In genomic region chrX:153625232-153625631, GRCm38 (mm10) we compare ENCODE assay signal across 33 mouse cellular contexts.
"Had no signal": no experiment of that assay in that cellular context is flagged by ENCODE, and none has a peak within 500 bp of the region (broad histone marks: within the 10 kb centered on the region; RNA-seq: fewer than 3 reads in every experiment).

No protein-coding gene starts in this region.

- H3K9me3 ChIP-seq: limb, embryonic 10.5 days; limb, embryonic 12.5 days; limb, embryonic 13.5 days; limb, embryonic 15.5 days; liver, embryonic 12.5 days; liver, embryonic 13.5 days; liver, embryonic 15.5 days; lung, embryonic 15.5 days; megakaryocyte, embryonic 14.5 days; midbrain, embryonic 10.5 days; midbrain, embryonic 12.5 days; midbrain, embryonic 13.5 days; midbrain, embryonic 15.5 days had no signal

- H3K36me3 ChIP-seq: limb, embryonic 10.5 days; limb, embryonic 12.5 days; limb, embryonic 13.5 days; limb, embryonic 15.5 days; liver, embryonic 12.5 days; liver, embryonic 13.5 days; liver, embryonic 15.5 days; lung, embryonic 15.5 days; midbrain, embryonic 10.5 days; midbrain, embryonic 12.5 days; midbrain, embryonic 13.5 days; midbrain, embryonic 15.5 days had no signal

- H3K27ac ChIP-seq: left cerebral cortex, adult 2 months; limb, embryonic 10.5 days; limb, embryonic 12.5 days; limb, embryonic 13.5 days; limb, embryonic 15.5 days; liver, embryonic 12.5 days; liver, embryonic 13.5 days; liver, embryonic 14.5 days; liver, embryonic 15.5 days; lung, embryonic 15.5 days; macrophage; midbrain, embryonic 10.5 days; midbrain, embryonic 12.5 days; midbrain, embryonic 13.5 days; midbrain, embryonic 15.5 days had no signal

- H3K9ac ChIP-seq: limb, embryonic 12.5 days; limb, embryonic 13.5 days; limb, embryonic 15.5 days; liver, embryonic 12.5 days; liver, embryonic 13.5 days; liver, embryonic 14.5 days; liver, embryonic 15.5 days; liver, postnatal 0 days; lung, embryonic 14.5 days; lung, embryonic 15.5 days; midbrain, embryonic 12.5 days; midbrain, embryonic 13.5 days; midbrain, embryonic 15.5 days had no signal

- H3K4me1 ChIP-seq: limb, embryonic 10.5 days; limb, embryonic 12.5 days; limb, embryonic 13.5 days; limb, embryonic 15.5 days; liver, embryonic 12.5 days; liver, embryonic 13.5 days; liver, embryonic 15.5 days; lung, embryonic 15.5 days; megakaryocyte, embryonic 14.5 days; midbrain, embryonic 10.5 days; midbrain, embryonic 12.5 days; midbrain, embryonic 13.5 days; midbrain, embryonic 15.5 days had no signal

- DNase-seq: layer of hippocampus, postnatal 36 days; left cerebral cortex, postnatal 4 days; liver; liver, embryonic 13.5 days; liver, postnatal 0 days; lung, adult 18-20 months; lung, adult 2 months; lung, embryonic 14.5 days; lung, postnatal 10 days; lung, postnatal 14 days; lung, postnatal 36 days; lung, postnatal 4 days; midbrain, embryonic 14.5 days had no signal

- ATAC-seq: liver, embryonic 12.5 days; liver, postnatal 0 days; lung, postnatal 0 days; midbrain, embryonic 13.5 days; midbrain, embryonic 15.5 days; midbrain, embryonic 16.5 days had no signal

- H3K27me3 ChIP-seq: limb, embryonic 12.5 days; limb, embryonic 15.5 days; liver, embryonic 13.5 days; liver, embryonic 15.5 days; lung, embryonic 15.5 days; midbrain, embryonic 12.5 days; midbrain, embryonic 13.5 days; midbrain, embryonic 15.5 days had no signal

- H3K4me3 ChIP-seq: left cerebral cortex, adult 2 months; limb, embryonic 10.5 days; limb, embryonic 12.5 days; limb, embryonic 13.5 days; limb, embryonic 15.5 days; liver, embryonic 12.5 days; liver, embryonic 13.5 days; liver, embryonic 15.5 days; lung, embryonic 15.5 days; megakaryocyte, embryonic 14.5 days; midbrain, embryonic 10.5 days; midbrain, embryonic 12.5 days; midbrain, embryonic 13.5 days; midbrain, embryonic 15.5 days; myocyte had no signal

- H3K4me2 ChIP-seq: limb, embryonic 12.5 days; limb, embryonic 13.5 days; limb, embryonic 15.5 days; liver, embryonic 11.5 days; liver, embryonic 12.5 days; liver, embryonic 13.5 days; liver, embryonic 15.5 days; lung, embryonic 14.5 days; lung, embryonic 15.5 days; midbrain, embryonic 11.5 days; midbrain, embryonic 12.5 days; midbrain, embryonic 13.5 days; midbrain, embryonic 15.5 days had no signal
